Mouse (Mus musculus): ENCODE measurements at regions not wholly inside any gene's neighbourhood (a gene's known extent, or its start where the extent isn't known, plus 50 kb on each side); places are given as distances from the start of the nearest gene placed in this dataset.

GRCm38 (mm10) chr14:103929734-103930364 lies 85.6 kb upstream of the Ednrb start:
- Histone ChIP-seq H3K4me2 (ENCODE audit: low read depth, low read length) (no peak overlapping the region), H3K36me3 (ENCODE audit: control insufficient read depth, insufficient read depth, low read length) (no peaks in the 10 kb centered on the region), H3K4me3 (ENCODE audit: low read length) (no peak overlapping the region), H3K27me3 (replicated peaks; ENCODE audit: control insufficient read depth, insufficient read depth, low read length) (no peaks in the 10 kb centered on the region), H3K9me3 (ENCODE audit: control insufficient read depth, low read length) (no peaks in the 10 kb centered on the region), H3K4me1 (ENCODE audit: control insufficient read depth, insufficient read depth, low read length) (peaks cover 2% of the 10 kb centered on the region; the same call in 1 of the 2 replicates), H3K27ac (ENCODE audit: low read length) (no peak overlapping the region), H3K9ac (ENCODE audit: low read depth, low read length) (no peak overlapping the region)
- WGBS = 88% methylated on average over 11 of the region's 11 CpGs
- no peak for ATAC-seq

- H3K4me3 ChIP-seq (ENCODE audit: low read length) = no peak overlapping the region
- 58% methylated on average over 6 of the region's 6 CpGs for WGBS
- ATAC-seq = no peak
- H3K27me3 ChIP-seq (replicated peaks; ENCODE audit: control insufficient read depth, insufficient read depth, low read length) = no peaks in the 10 kb centered on the region
- H3K4me1 ChIP-seq (ENCODE audit: control insufficient read depth, insufficient read depth, low read length) = peaks cover 2% of the 10 kb centered on the region; the same call in 1 of the 2 replicates
- H3K9me3 ChIP-seq (ENCODE audit: control insufficient read depth, low read length) = no peaks in the 10 kb centered on the region
- H3K9ac ChIP-seq (ENCODE audit: low read depth, low read length) = no peak overlapping the region
- H3K4me2 ChIP-seq (ENCODE audit: low read depth, low read length) = no peak overlapping the region
- H3K27ac ChIP-seq (ENCODE audit: low read length) = no peak overlapping the region
- no peaks in the 10 kb centered on the region for H3K36me3 ChIP-seq (ENCODE audit: control insufficient read depth, insufficient read depth, low read length)
Measured at GRCm38 (mm10) chr14:103929155-103929729, 85.0 kb upstream of the Ednrb start.

GRCm38 (mm10) chr14:103920169-103920568 lies 76.0 kb upstream of the Ednrb start:
- Histone ChIP-seq H3K4me2 (ENCODE audit: low read depth, low read length) (no peak overlapping the region), H3K27me3 (replicated peaks; ENCODE audit: control insufficient read depth, insufficient read depth, low read length) (no peaks in the 10 kb centered on the region), H3K36me3 (ENCODE audit: control insufficient read depth, insufficient read depth, low read length) (no peaks in the 10 kb centered on the region), H3K4me1 (ENCODE audit: control insufficient read depth, insufficient read depth, low read length) (no peaks in the 10 kb centered on the region), H3K27ac (ENCODE audit: low read length) (no peak overlapping the region), H3K9ac (ENCODE audit: low read depth, low read length) (no peak overlapping the region), H3K9me3 (ENCODE audit: control insufficient read depth, low read length) (no peaks in the 10 kb centered on the region), H3K4me3 (ENCODE audit: low read length) (no peak overlapping the region)
- 60% methylated on average over 5 of the region's 5 CpGs for WGBS
- no peak for ATAC-seq

GRCm38 (mm10) chr14:103919380-103919779 lies 75.2 kb upstream of the Ednrb start:
- no peaks in the 10 kb centered on the region for H3K36me3 ChIP-seq (ENCODE audit: control insufficient read depth, insufficient read depth, low read length)
- H3K4me3 ChIP-seq (ENCODE audit: low read length) = no peak overlapping the region
- no peak for ATAC-seq
- H3K27me3 ChIP-seq (replicated peaks; ENCODE audit: control insufficient read depth, insufficient read depth, low read length) = no peaks in the 10 kb centered on the region
- no peaks in the 10 kb centered on the region for H3K4me1 ChIP-seq (ENCODE audit: control insufficient read depth, insufficient read depth, low read length)
- no peaks in the 10 kb centered on the region for H3K9me3 ChIP-seq (ENCODE audit: control insufficient read depth, low read length)
- no peak overlapping the region for H3K27ac ChIP-seq (ENCODE audit: low read length)
- 63% methylated on average over 4 of the region's 4 CpGs for WGBS
- no peak overlapping the region for H3K9ac ChIP-seq (ENCODE audit: low read depth, low read length)
- H3K4me2 ChIP-seq (ENCODE audit: low read depth, low read length) = no peak overlapping the region

- no peak overlapping the region for H3K4me2 ChIP-seq (ENCODE audit: low read depth, low read length)
- ATAC-seq = no peak
- 94% methylated on average over 4 of the region's 4 CpGs for WGBS
- H3K4me3 ChIP-seq (ENCODE audit: low read length) = no peak overlapping the region
- H3K9me3 ChIP-seq (ENCODE audit: control insufficient read depth, low read length) = no peaks in the 10 kb centered on the region
- H3K27me3 ChIP-seq (replicated peaks; ENCODE audit: control insufficient read depth, insufficient read depth, low read length) = no peaks in the 10 kb centered on the region
- no peaks in the 10 kb centered on the region for H3K36me3 ChIP-seq (ENCODE audit: control insufficient read depth, insufficient read depth, low read length)
- no peak overlapping the region for H3K27ac ChIP-seq (ENCODE audit: low read length)
- H3K4me1 ChIP-seq (ENCODE audit: control insufficient read depth, insufficient read depth, low read length) = no peaks in the 10 kb centered on the region
- no peak overlapping the region for H3K9ac ChIP-seq (ENCODE audit: low read depth, low read length)
Measured at GRCm38 (mm10) chr14:103913453-103913852, 69.3 kb upstream of the Ednrb start.

GRCm38 (mm10) chr14:103911707-103912106 lies 67.5 kb upstream of the Ednrb start:
- H3K27me3 ChIP-seq (replicated peaks; ENCODE audit: control insufficient read depth, insufficient read depth, low read length) = no peaks in the 10 kb centered on the region
- no peaks in the 10 kb centered on the region for H3K36me3 ChIP-seq (ENCODE audit: control insufficient read depth, insufficient read depth, low read length)
- no peak overlapping the region for H3K9ac ChIP-seq (ENCODE audit: low read depth, low read length)
- WGBS = 72% methylated on average over 4 of the region's 4 CpGs
- no peak overlapping the region for H3K4me2 ChIP-seq (ENCODE audit: low read depth, low read length)
- ATAC-seq = no peak
- H3K9me3 ChIP-seq (ENCODE audit: control insufficient read depth, low read length) = no peaks in the 10 kb centered on the region
- H3K4me3 ChIP-seq (ENCODE audit: low read length) = no peak overlapping the region
- no peaks in the 10 kb centered on the region for H3K4me1 ChIP-seq (ENCODE audit: control insufficient read depth, insufficient read depth, low read length)
- H3K27ac ChIP-seq (ENCODE audit: low read length) = no peak overlapping the region

GRCm38 (mm10) chr14:103911280-103911679 lies 67.1 kb upstream of the Ednrb start:
- Histone ChIP-seq H3K27me3 (replicated peaks; ENCODE audit: control insufficient read depth, insufficient read depth, low read length) (no peaks in the 10 kb centered on the region), H3K4me2 (ENCODE audit: low read depth, low read length) (no peak overlapping the region), H3K36me3 (ENCODE audit: control insufficient read depth, insufficient read depth, low read length) (no peaks in the 10 kb centered on the region), H3K9ac (ENCODE audit: low read depth, low read length) (no peak overlapping the region), H3K27ac (ENCODE audit: low read length) (no peak overlapping the region), H3K9me3 (ENCODE audit: control insufficient read depth, low read length) (no peaks in the 10 kb centered on the region), H3K4me1 (ENCODE audit: control insufficient read depth, insufficient read depth, low read length) (no peaks in the 10 kb centered on the region), H3K4me3 (ENCODE audit: low read length) (no peak overlapping the region)
- WGBS = 91% methylated on average over 1 of the region's 1 CpGs
- no peak for ATAC-seq

GRCm38 (mm10) chr14:103906417-103907070 lies 62.3 kb upstream of the Ednrb start:
- Histone ChIP-seq H3K27ac (ENCODE audit: low read length) (no peak overlapping the region), H3K9me3 (ENCODE audit: control insufficient read depth, low read length) (no peaks in the 10 kb centered on the region), H3K4me2 (ENCODE audit: low read depth, low read length) (no peak overlapping the region), H3K4me1 (ENCODE audit: control insufficient read depth, insufficient read depth, low read length) (no peaks in the 10 kb centered on the region), H3K36me3 (ENCODE audit: control insufficient read depth, insufficient read depth, low read length) (no peaks in the 10 kb centered on the region), H3K27me3 (replicated peaks; ENCODE audit: control insufficient read depth, insufficient read depth, low read length) (no peaks in the 10 kb centered on the region), H3K4me3 (ENCODE audit: low read length) (no peak overlapping the region), H3K9ac (ENCODE audit: low read depth, low read length) (no peak overlapping the region)
- ATAC-seq = peak; percentile 32
- WGBS = 34% methylated on average over 2 of the region's 2 CpGs

- ATAC-seq = no peak
- Histone ChIP-seq H3K9ac (ENCODE audit: low read depth, low read length) (no peak overlapping the region), H3K4me3 (ENCODE audit: low read length) (no peak overlapping the region), H3K36me3 (ENCODE audit: control insufficient read depth, insufficient read depth, low read length) (no peaks in the 10 kb centered on the region), H3K9me3 (ENCODE audit: control insufficient read depth, low read length) (no peaks in the 10 kb centered on the region), H3K4me2 (ENCODE audit: low read depth, low read length) (no peak overlapping the region), H3K4me1 (ENCODE audit: control insufficient read depth, insufficient read depth, low read length) (peaks cover 9% of the 10 kb centered on the region), H3K27ac (ENCODE audit: low read length) (no peak overlapping the region), H3K27me3 (replicated peaks; ENCODE audit: control insufficient read depth, insufficient read depth, low read length) (no peaks in the 10 kb centered on the region)
- WGBS = 81% methylated on average over 2 of the region's 2 CpGs
Measured at GRCm38 (mm10) chr14:103900817-103901216, 56.6 kb upstream of the Ednrb start.

All from intestine, embryonic 16.5 days (tissue).